Mouse (Mus musculus): Measurements from ENCODE around the gene Arl6ip5. TPM values are rescaled to one million over a fixed set of nuclear protein-coding genes. Genes with fewer than 3 reads are reported as not detected.

Gene Arl6ip5
- polyA plus RNA-seq (2015; fragmentation: Nextera tagmentation; extraction: Ambion mirVana): 137 and 143 TPM in 2 replicates

GRCm38 (mm10) chr6:97210191-97210961 lies at the start of gene Arl6ip5:
Gene Arl6ip5, plus strand, starts transcription at chr6:97210689.
- peaks cover 2% of the 10 kb centered on the region; the same call in 1 of the 2 replicates for H3K36me3 ChIP-seq
- H3K9me3 ChIP-seq (replicated peaks): no peaks in the 10 kb centered on the region
- H3K27me3 ChIP-seq (replicated peaks): no peaks in the 10 kb centered on the region
- H3K27ac ChIP-seq (replicated peaks): peak within 1 kb of the TSS; percentile 78
- peak within 1 kb of the TSS; percentile 75 for H3K4me2 ChIP-seq
- peak within 1 kb of the TSS; percentile 63 for H3K4me3 ChIP-seq (replicated peaks)
- peaks cover 23% of the 10 kb centered on the region for H3K4me1 ChIP-seq
- ATAC-seq (ENCODE audit: low FRiP score): peak; percentile 76
- WGBS: 13% methylated on average over 32 of the region's 32 CpGs
- H3K9ac ChIP-seq (replicated peaks): peak within 1 kb of the TSS; percentile 77

GRCm38 (mm10) chr6:97175716-97176115 lies 34.8 kb upstream of the Arl6ip5 start:
- H3K9ac ChIP-seq (replicated peaks): no peak overlapping the region
- no peak overlapping the region for H3K27ac ChIP-seq (replicated peaks)
- no peaks in the 10 kb centered on the region for H3K27me3 ChIP-seq (replicated peaks)
- WGBS: 80% methylated on average over 11 of the region's 11 CpGs
- H3K36me3 ChIP-seq: peaks cover 27% of the 10 kb centered on the region
- H3K4me3 ChIP-seq (replicated peaks): no peak overlapping the region
- no peaks in the 10 kb centered on the region for H3K9me3 ChIP-seq (replicated peaks)
- ATAC-seq (ENCODE audit: low FRiP score): no peak
- H3K4me1 ChIP-seq: peaks cover 31% of the 10 kb centered on the region
- H3K4me2 ChIP-seq: no peak overlapping the region

GRCm38 (mm10) chr6:97178491-97179366 lies 31.8 kb upstream of the Arl6ip5 start, which contains the start of gene Tmf1:
Gene Tmf1, minus strand, starts transcription at chr6:97179122.
- Histone ChIP-seq H3K9me3 (replicated peaks) (no peaks in the 10 kb centered on the region), H3K4me1 (peaks cover 31% of the 10 kb centered on the region), H3K27ac (replicated peaks) (peak within 1 kb of the TSS; percentile 93), H3K4me3 (replicated peaks) (peak within 1 kb of the TSS; percentile 97), H3K27me3 (replicated peaks) (no peaks in the 10 kb centered on the region), H3K9ac (replicated peaks) (peak within 1 kb of the TSS; percentile 88), H3K36me3 (peaks cover 17% of the 10 kb centered on the region), H3K4me2 (peak within 1 kb of the TSS; percentile 79)
- under 1% methylated on average over 78 of the region's 80 CpGs for WGBS
- ATAC-seq (ENCODE audit: low FRiP score): peak; percentile 97

GRCm38 (mm10) chr6:97179367-97179828 lies 31.1 kb upstream of the Arl6ip5 start:
- ATAC-seq (ENCODE audit: low FRiP score): peak; percentile 63
- H3K27me3 ChIP-seq (replicated peaks): no peaks in the 10 kb centered on the region
- peaks cover 31% of the 10 kb centered on the region for H3K4me1 ChIP-seq
- 7% methylated on average over 11 of the region's 11 CpGs for WGBS
- H3K9me3 ChIP-seq (replicated peaks): no peaks in the 10 kb centered on the region
- H3K4me2 ChIP-seq: peak overlapping the region; percentile 79
- H3K4me3 ChIP-seq (replicated peaks): peak overlapping the region; percentile 97
- H3K9ac ChIP-seq (replicated peaks): peak overlapping the region; percentile 88
- H3K27ac ChIP-seq (replicated peaks): peak overlapping the region; percentile 93
- H3K36me3 ChIP-seq: peaks cover 17% of the 10 kb centered on the region

GRCm38 (mm10) chr6:97200437-97200836 lies 10.1 kb upstream of the Arl6ip5 start:
- H3K27ac ChIP-seq (replicated peaks): no peak overlapping the region
- no peaks in the 10 kb centered on the region for H3K9me3 ChIP-seq (replicated peaks)
- no peaks in the 10 kb centered on the region for H3K27me3 ChIP-seq (replicated peaks)
- H3K4me1 ChIP-seq: peaks cover 12% of the 10 kb centered on the region
- H3K4me2 ChIP-seq: no peak overlapping the region
- no peak overlapping the region for H3K9ac ChIP-seq (replicated peaks)
- ATAC-seq (ENCODE audit: low FRiP score): no peak
- 34% methylated on average over 3 of the region's 3 CpGs for WGBS
- H3K4me3 ChIP-seq (replicated peaks): no peak overlapping the region
- H3K36me3 ChIP-seq: peaks cover 23% of the 10 kb centered on the region

GRCm38 (mm10) chr6:97202477-97202876 lies 8.0 kb upstream of the Arl6ip5 start:
- no peak for ATAC-seq (ENCODE audit: low FRiP score)
- no peaks in the 10 kb centered on the region for H3K9me3 ChIP-seq (replicated peaks)
- WGBS: 96% methylated on average over 3 of the region's 3 CpGs
- no peaks in the 10 kb centered on the region for H3K27me3 ChIP-seq (replicated peaks)
- H3K27ac ChIP-seq (replicated peaks): no peak overlapping the region
- H3K36me3 ChIP-seq: peaks cover 4% of the 10 kb centered on the region
- H3K4me1 ChIP-seq: peaks cover 12% of the 10 kb centered on the region
- H3K4me3 ChIP-seq (replicated peaks): no peak overlapping the region
- no peak overlapping the region for H3K4me2 ChIP-seq
- H3K9ac ChIP-seq (replicated peaks): no peak overlapping the region

- H3K4me1 ChIP-seq: peaks cover 12% of the 10 kb centered on the region
- H3K4me2 ChIP-seq: peak overlapping the region; percentile 59
- 18% methylated on average over 9 of the region's 9 CpGs for WGBS
- ATAC-seq (ENCODE audit: low FRiP score): no peak
- no peak overlapping the region; the same call in 1 of the 2 replicates for H3K27ac ChIP-seq (replicated peaks)
- no peaks in the 10 kb centered on the region for H3K9me3 ChIP-seq (replicated peaks)
- no peaks in the 10 kb centered on the region for H3K36me3 ChIP-seq
- H3K27me3 ChIP-seq (replicated peaks): no peaks in the 10 kb centered on the region
- H3K9ac ChIP-seq (replicated peaks): peak overlapping the region; percentile 86
- H3K4me3 ChIP-seq (replicated peaks): peak overlapping the region; percentile 75
These were observed 6.1 kb upstream of the Arl6ip5 start for GRCm38 (mm10) chr6:97204252-97204869.

GRCm38 (mm10) chr6:97204952-97205351 lies 5.5 kb upstream of the Arl6ip5 start:
- WGBS: under 1% methylated on average over 16 of the region's 16 CpGs
- Histone ChIP-seq H3K4me2 (peak overlapping the region; percentile 59), H3K9me3 (replicated peaks) (no peaks in the 10 kb centered on the region), H3K27me3 (replicated peaks) (no peaks in the 10 kb centered on the region), H3K9ac (replicated peaks) (peak overlapping the region; percentile 86), H3K4me3 (replicated peaks) (peak overlapping the region; percentile 75), H3K4me1 (peaks cover 12% of the 10 kb centered on the region), H3K36me3 (no peaks in the 10 kb centered on the region), H3K27ac (replicated peaks) (peak overlapping the region; percentile 87)
- peak; percentile 57 for ATAC-seq (ENCODE audit: low FRiP score)

- 1% methylated on average over 38 of the region's 38 CpGs for WGBS
These were observed 5.0 kb upstream of the Arl6ip5 start, which contains the start of gene Uba3 for GRCm38 (mm10) chr6:97205439-97205885. Gene Uba3, minus strand, starts transcription at chr6:97205647.

GRCm38 (mm10) chr6:97207085-97207484 lies 3.4 kb upstream of the Arl6ip5 start:
- H3K27me3 ChIP-seq (replicated peaks): no peaks in the 10 kb centered on the region
- H3K9me3 ChIP-seq (replicated peaks): no peaks in the 10 kb centered on the region
- no peaks in the 10 kb centered on the region for H3K36me3 ChIP-seq
- H3K9ac ChIP-seq (replicated peaks): no peak overlapping the region
- H3K4me2 ChIP-seq: no peak overlapping the region
- H3K4me1 ChIP-seq: peaks cover 23% of the 10 kb centered on the region
- WGBS: 76% methylated on average over 4 of the region's 4 CpGs
- no peak for ATAC-seq (ENCODE audit: low FRiP score)
- H3K4me3 ChIP-seq (replicated peaks): no peak overlapping the region
- H3K27ac ChIP-seq (replicated peaks): no peak overlapping the region

More at GRCm38 (mm10) chr6:97205439-97205885, 5.0 kb upstream of the Arl6ip5 start, which contains the start of gene Uba3:
- Histone ChIP-seq H3K4me1 (peaks cover 12% of the 10 kb centered on the region), H3K4me2 (peak within 1 kb of the TSS; percentile 59), H3K36me3 (no peaks in the 10 kb centered on the region), H3K4me3 (replicated peaks) (peak within 1 kb of the TSS; percentile 75), H3K27ac (replicated peaks) (peak within 1 kb of the TSS; percentile 87), H3K27me3 (replicated peaks) (no peaks in the 10 kb centered on the region), H3K9ac (replicated peaks) (peak within 1 kb of the TSS; percentile 86), H3K9me3 (replicated peaks) (no peaks in the 10 kb centered on the region)
- peak; percentile 97 for ATAC-seq (ENCODE audit: low FRiP score)

- no peak overlapping the region for H3K27ac ChIP-seq (replicated peaks)
- H3K4me1 ChIP-seq: peaks cover 29% of the 10 kb centered on the region
- no peak overlapping the region for H3K9ac ChIP-seq (replicated peaks)
- 48% methylated on average over 3 of the region's 3 CpGs for WGBS
- H3K4me3 ChIP-seq (replicated peaks): no peak overlapping the region
- no peak overlapping the region for H3K4me2 ChIP-seq
- H3K36me3 ChIP-seq: no peaks in the 10 kb centered on the region
- no peak for ATAC-seq (ENCODE audit: low FRiP score)
- H3K27me3 ChIP-seq (replicated peaks): no peaks in the 10 kb centered on the region
- no peaks in the 10 kb centered on the region for H3K9me3 ChIP-seq (replicated peaks)
These were observed 2.1 kb upstream of the Arl6ip5 start for GRCm38 (mm10) chr6:97208406-97208805.
